Mouse (Mus musculus): ENCODE results near the gene Card10.

GRCm38 (mm10) chr15:78804326-78804725 lies 1.5 kb upstream of the Card10 start:
- TF ChIP-seq POLR2A (IDR thresholded peaks at IDR 0.05; ENCODE audit: control insufficient read depth, extremely low read depth, insufficient read depth, low read length, poor library complexity) (no peak), CTCF (IDR thresholded peaks at IDR 0.05; ENCODE audit: borderline replicate concordance, control insufficient read depth, extremely low read depth, insufficient read depth, low read length, poor library complexity) (no peak)
